Mouse (Mus musculus): Measurements from ENCODE around the gene Slc7a7. TPM values are rescaled to one million over a fixed set of nuclear protein-coding genes. Genes with fewer than 3 reads are reported as not detected.

Slc7a7 gene
- polyA plus RNA-seq, 1 experiment from 2014 or later, result 8.0 TPM

Other genes with a start within 250 kb of the Slc7a7 start
- gene Dad1, start 163.7 kb downstream of the Slc7a7 start, polyA plus RNA-seq (2014; fragmentation: Nextera tagmentation; extraction: Ambion mirVana), result 369 and 395 TPM in 2 replicates
- gene Abhd4, start 163.6 kb downstream of the Slc7a7 start, polyA plus RNA-seq (2014; fragmentation: Nextera tagmentation; extraction: Ambion mirVana), result 97.3 and 99.3 TPM in 2 replicates
- gene Olfr49, start 132.8 kb downstream of the Slc7a7 start, polyA plus RNA-seq (2014; fragmentation: Nextera tagmentation; extraction: Ambion mirVana), result not detected in 2 replicates
- 61.7 and 62.5 TPM in 2 replicates for gene Oxa1l, start 56.9 kb downstream of the Slc7a7 start, polyA plus RNA-seq (2014; fragmentation: Nextera tagmentation; extraction: Ambion mirVana)
- 242 and 250 TPM in 2 replicates for gene Mrpl52, start 9.1 kb upstream of the Slc7a7 start, polyA plus RNA-seq (2014; fragmentation: Nextera tagmentation; extraction: Ambion mirVana)
- gene Mmp14, start 13.8 kb upstream of the Slc7a7 start, polyA plus RNA-seq (2014; fragmentation: Nextera tagmentation; extraction: Ambion mirVana), result 84.3 and 90.2 TPM in 2 replicates
- gene Lrp10, start 46.4 kb upstream of the Slc7a7 start, polyA plus RNA-seq (2014; fragmentation: Nextera tagmentation; extraction: Ambion mirVana), result 31.8 and 35.2 TPM in 2 replicates
- 2.0 TPM in 2 replicates for gene Rem2, start 58.3 kb upstream of the Slc7a7 start, polyA plus RNA-seq (2014; fragmentation: Nextera tagmentation; extraction: Ambion mirVana)
- gene Prmt5, start 99.7 kb upstream of the Slc7a7 start, polyA plus RNA-seq (2014; fragmentation: Nextera tagmentation; extraction: Ambion mirVana), result 67.8 and 74.4 TPM in 2 replicates
- gene Haus4, start 136.8 kb upstream of the Slc7a7 start, polyA plus RNA-seq (2014; fragmentation: Nextera tagmentation; extraction: Ambion mirVana), result 40.1 and 42.8 TPM in 2 replicates
- 23.4 and 30.7 TPM in 2 replicates for gene Ajuba, start 159.8 kb upstream of the Slc7a7 start, polyA plus RNA-seq (2014; fragmentation: Nextera tagmentation; extraction: Ambion mirVana)
- gene 4931414P19Rik, start 188.2 kb upstream of the Slc7a7 start, polyA plus RNA-seq (2014; fragmentation: Nextera tagmentation; extraction: Ambion mirVana), result 4.4 and 4.5 TPM in 2 replicates
- 364 and 386 TPM in 2 replicates for gene Psmb5, start 200.2 kb upstream of the Slc7a7 start, polyA plus RNA-seq (2014; fragmentation: Nextera tagmentation; extraction: Ambion mirVana)
- not detected in 2 replicates for gene Psmb11, start 203.7 kb upstream of the Slc7a7 start, polyA plus RNA-seq (2014; fragmentation: Nextera tagmentation; extraction: Ambion mirVana)
- not detected in 2 replicates for gene Gm17606, start 223.2 kb upstream of the Slc7a7 start, polyA plus RNA-seq (2014; fragmentation: Nextera tagmentation; extraction: Ambion mirVana)
- 2.9 and 3.1 TPM in 2 replicates for gene Cdh24, start 223.6 kb upstream of the Slc7a7 start, polyA plus RNA-seq (2014; fragmentation: Nextera tagmentation; extraction: Ambion mirVana)